Mouse (Mus musculus): ENCODE results near the gene Veph1.

DNA sequence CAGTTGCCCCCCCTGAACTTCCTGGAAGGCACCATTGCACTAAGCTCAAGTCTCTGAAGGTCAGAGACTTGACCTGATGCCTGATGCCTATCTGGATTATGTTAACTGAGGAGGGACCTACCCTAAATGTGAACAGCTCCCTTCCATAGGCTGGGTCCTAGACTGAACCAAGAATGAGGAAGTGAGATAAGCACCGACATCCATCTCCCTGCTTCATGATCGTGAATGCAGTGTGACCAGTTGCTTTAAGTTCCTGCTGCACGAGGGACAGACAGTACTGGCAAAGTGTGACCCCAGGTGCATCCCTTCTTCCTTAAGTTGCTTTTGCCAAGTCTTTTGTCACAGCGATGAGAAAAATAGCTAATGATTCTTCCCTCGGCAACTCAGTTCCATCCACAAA, 166.9 kb downstream of the Veph1 start:
- TF ChIP-seq POLR2A (IDR thresholded peaks at IDR 0.05; ENCODE audit: low read depth, low read length) (no peak), CTCF (IDR thresholded peaks at IDR 0.05; ENCODE audit: extremely low read depth, insufficient read depth, insufficient read length, insufficient replicate concordance) (no peak)

Data from spleen, adult 2 months (tissue).